Mouse (Mus musculus): ENCODE measurements around the gene Ltb. TPM values are rescaled to one million over a fixed set of nuclear protein-coding genes. Genes with fewer than 3 reads are reported as not detected.

Gene Ltb
- polyA plus RNA-seq, 1 experiment from 2014 or later = 1.0 TPM

DNA sequence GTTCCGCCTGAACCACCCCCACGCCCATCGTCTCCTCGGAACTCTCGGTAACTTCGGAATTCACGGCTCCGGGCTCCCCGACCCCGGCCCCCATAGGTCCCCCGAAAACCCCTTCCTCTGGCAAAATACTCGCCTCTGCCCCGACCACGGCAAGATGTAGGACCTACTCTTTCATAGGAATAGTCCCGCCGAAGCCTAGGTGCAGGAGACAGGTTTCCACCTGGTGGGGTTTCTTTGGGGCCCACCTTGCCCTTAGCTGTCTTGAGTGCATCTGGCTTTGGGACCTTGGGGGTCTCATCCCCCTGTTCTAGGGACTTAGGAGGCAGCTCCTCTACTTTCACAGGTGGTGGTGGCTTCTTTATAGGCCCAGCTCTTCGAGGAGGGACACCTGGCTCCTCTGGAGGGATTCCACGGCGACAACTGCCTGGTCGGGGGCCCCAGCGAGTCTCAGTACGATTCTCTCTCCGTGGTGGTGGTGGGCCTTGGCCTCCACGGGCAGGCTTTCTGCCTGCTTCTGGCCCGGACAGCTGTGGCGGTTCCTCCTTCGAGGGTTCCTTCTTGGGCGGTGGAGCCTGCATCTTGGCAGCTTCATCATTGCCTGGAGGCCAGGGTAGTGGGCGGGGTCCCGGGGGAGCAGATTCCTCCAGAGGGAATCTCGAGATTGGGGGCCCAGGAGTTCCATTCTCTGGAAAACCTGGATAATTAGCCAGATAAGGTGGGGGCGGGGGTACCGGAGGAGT, 37.6 kb upstream of the Ltb start:
- 89% methylated on average over 33 of the region's 33 CpGs for WGBS
- Histone ChIP-seq H3K9ac (ENCODE audit: low read length) (no peak overlapping the region), H3K27me3 (ENCODE audit: control insufficient read depth, insufficient read depth, low read depth, low read length) (no peaks in the 10 kb centered on the region), H3K4me2 (ENCODE audit: low read depth, low read length) (no peak overlapping the region), H3K27ac (ENCODE audit: low read length) (no peak overlapping the region), H3K4me1 (replicated peaks; ENCODE audit: control insufficient read depth, insufficient read depth, low read length) (no peaks in the 10 kb centered on the region), H3K9me3 (ENCODE audit: control insufficient read depth, low read length) (no peaks in the 10 kb centered on the region), H3K36me3 (ENCODE audit: control insufficient read depth, insufficient read depth, low read length) (peaks cover 97% of the 10 kb centered on the region), H3K4me3 (ENCODE audit: low read length) (no peak overlapping the region)
- no peak for ATAC-seq (ENCODE audit: low read depth)

DNA sequence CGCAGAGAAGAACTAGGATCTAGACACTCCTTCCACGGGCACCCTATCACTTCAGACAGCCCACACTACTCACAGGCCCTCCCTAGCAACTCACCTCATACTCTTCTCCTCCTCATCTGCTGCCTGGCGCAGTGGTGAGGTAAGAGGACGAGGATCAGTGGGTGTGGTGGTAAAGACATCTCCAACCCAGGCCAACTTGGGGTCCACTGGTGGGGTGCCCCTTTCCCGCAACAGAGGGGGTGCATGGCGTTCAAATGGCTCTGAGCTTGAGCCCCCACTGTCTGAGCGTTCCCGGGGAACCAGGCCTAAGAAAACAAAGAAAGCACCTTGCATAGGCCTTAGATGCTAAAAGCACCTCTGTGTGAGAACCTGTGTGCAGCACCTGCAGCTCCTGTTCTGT, 37.0 kb upstream of the Ltb start:
- H3K4me3 ChIP-seq (ENCODE audit: low read length) = no peak overlapping the region
- no peaks in the 10 kb centered on the region for H3K9me3 ChIP-seq (ENCODE audit: control insufficient read depth, low read length)
- 88% methylated on average over 8 of the region's 8 CpGs for WGBS
- H3K4me2 ChIP-seq (ENCODE audit: low read depth, low read length) = no peak overlapping the region
- no peaks in the 10 kb centered on the region for H3K27me3 ChIP-seq (ENCODE audit: control insufficient read depth, insufficient read depth, low read depth, low read length)
- peaks cover 95% of the 10 kb centered on the region for H3K36me3 ChIP-seq (ENCODE audit: control insufficient read depth, insufficient read depth, low read length)
- H3K4me1 ChIP-seq (replicated peaks; ENCODE audit: control insufficient read depth, insufficient read depth, low read length) = peaks cover 3% of the 10 kb centered on the region
- ATAC-seq (ENCODE audit: low read depth) = no peak
- H3K9ac ChIP-seq (ENCODE audit: low read length) = no peak overlapping the region
- no peak overlapping the region for H3K27ac ChIP-seq (ENCODE audit: low read length)

DNA sequence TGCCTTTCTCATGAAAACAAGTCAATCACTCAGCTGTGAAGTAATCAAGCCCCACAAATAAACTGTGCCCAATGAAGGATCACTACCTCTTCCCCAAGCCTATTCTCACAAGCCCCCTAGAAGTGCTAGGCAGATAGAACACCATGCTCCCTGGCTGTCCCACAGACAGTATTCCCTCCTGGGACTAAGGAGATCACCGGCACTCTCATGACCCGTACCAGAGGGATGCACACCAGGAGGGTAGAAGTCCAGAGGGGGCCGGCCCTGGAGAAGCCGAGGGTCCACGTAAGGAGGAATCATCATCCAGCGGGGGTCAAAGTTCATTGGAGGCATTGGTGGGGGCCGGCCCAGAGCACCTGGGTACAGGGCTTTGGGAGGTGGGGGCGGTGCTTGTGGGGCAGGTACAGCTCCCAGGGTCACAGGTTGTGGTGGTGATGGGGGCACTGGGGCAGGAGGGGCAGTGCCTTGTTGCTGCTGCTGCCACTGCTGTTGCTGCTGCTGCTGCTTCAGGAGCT, 36.5 kb upstream of the Ltb start:
- H3K9me3 ChIP-seq (ENCODE audit: control insufficient read depth, low read length) = no peaks in the 10 kb centered on the region
- 86% methylated on average over 8 of the region's 8 CpGs for WGBS
- H3K4me2 ChIP-seq (ENCODE audit: low read depth, low read length) = no peak overlapping the region
- no peak overlapping the region for H3K27ac ChIP-seq (ENCODE audit: low read length)
- no peak for ATAC-seq (ENCODE audit: low read depth)
- no peaks in the 10 kb centered on the region for H3K27me3 ChIP-seq (ENCODE audit: control insufficient read depth, insufficient read depth, low read depth, low read length)
- peaks cover 7% of the 10 kb centered on the region for H3K4me1 ChIP-seq (replicated peaks; ENCODE audit: control insufficient read depth, insufficient read depth, low read length)
- no peak overlapping the region for H3K9ac ChIP-seq (ENCODE audit: low read length)
- peaks cover 90% of the 10 kb centered on the region for H3K36me3 ChIP-seq (ENCODE audit: control insufficient read depth, insufficient read depth, low read length)
- H3K4me3 ChIP-seq (ENCODE audit: low read length) = no peak overlapping the region

DNA sequence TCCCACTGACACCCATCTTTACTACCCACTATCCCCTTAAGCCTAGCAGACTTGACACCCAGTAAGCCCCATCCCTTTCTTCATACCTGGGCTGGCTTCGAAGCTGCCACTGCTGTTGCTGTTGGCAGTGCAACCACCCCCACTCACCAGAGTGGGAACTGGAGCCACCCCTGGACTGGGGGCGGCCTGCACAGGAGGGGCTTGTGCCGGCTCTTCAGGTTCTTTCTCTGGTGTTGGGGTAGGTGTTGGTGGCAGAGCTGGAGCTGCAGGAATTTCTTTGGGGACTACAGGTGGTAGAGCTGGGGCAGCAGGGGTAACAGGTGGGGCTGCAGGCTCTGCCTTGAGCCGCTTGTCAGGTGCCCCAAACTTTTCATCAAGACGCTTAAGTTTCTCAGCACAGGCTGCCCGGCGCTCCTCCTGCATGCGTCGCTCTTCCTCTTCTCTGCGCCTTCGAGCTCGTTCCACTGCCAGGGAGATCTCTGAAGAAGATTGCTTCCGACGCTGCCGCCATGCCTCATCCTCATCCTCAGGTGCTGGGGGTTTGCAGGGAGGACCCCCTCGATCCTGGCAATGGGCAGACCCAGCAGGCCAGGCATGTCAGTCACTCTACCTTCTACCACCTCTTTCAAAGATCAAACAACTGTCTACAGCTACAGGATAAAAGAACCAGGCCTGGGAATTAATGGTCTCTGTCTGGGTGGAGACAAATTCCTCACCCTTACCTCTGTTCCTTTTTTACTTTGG, 35.2 kb upstream of the Ltb start:
- 90% methylated on average over 16 of the region's 16 CpGs for WGBS
- peaks cover 77% of the 10 kb centered on the region for H3K36me3 ChIP-seq (ENCODE audit: control insufficient read depth, insufficient read depth, low read length)
- H3K27me3 ChIP-seq (ENCODE audit: control insufficient read depth, insufficient read depth, low read depth, low read length) = no peaks in the 10 kb centered on the region
- no peak overlapping the region for H3K4me2 ChIP-seq (ENCODE audit: low read depth, low read length)
- no peaks in the 10 kb centered on the region for H3K9me3 ChIP-seq (ENCODE audit: control insufficient read depth, low read length)
- no peak overlapping the region for H3K4me3 ChIP-seq (ENCODE audit: low read length)
- H3K27ac ChIP-seq (ENCODE audit: low read length) = no peak overlapping the region
- ATAC-seq (ENCODE audit: low read depth) = no peak
- no peak overlapping the region for H3K9ac ChIP-seq (ENCODE audit: low read length)
- H3K4me1 ChIP-seq (replicated peaks; ENCODE audit: control insufficient read depth, insufficient read depth, low read length) = peaks cover 11% of the 10 kb centered on the region

DNA sequence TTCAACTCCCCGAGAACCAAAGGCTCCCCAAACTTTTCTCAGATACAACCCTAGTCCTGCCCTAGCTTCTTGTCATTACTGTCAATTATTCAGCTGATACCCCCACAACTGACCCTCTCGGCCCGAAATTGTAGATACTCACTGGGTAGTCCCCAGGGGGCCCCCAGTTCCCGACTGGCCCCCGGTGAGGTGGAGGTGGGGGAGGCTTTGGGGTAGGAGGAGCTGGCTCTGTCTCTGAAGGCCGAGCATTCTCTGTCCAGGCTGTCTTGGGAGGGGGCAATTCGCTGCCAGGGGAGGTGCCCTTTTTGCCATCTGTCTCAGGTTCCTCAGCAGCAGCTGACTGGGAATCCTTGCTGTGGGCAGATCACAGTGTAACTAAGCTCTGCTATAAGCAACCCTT, 34.6 kb upstream of the Ltb start:
- Histone ChIP-seq H3K27me3 (ENCODE audit: control insufficient read depth, insufficient read depth, low read depth, low read length) (no peaks in the 10 kb centered on the region), H3K9me3 (ENCODE audit: control insufficient read depth, low read length) (no peaks in the 10 kb centered on the region), H3K9ac (ENCODE audit: low read length) (no peak overlapping the region), H3K27ac (ENCODE audit: low read length) (no peak overlapping the region), H3K4me2 (ENCODE audit: low read depth, low read length) (no peak overlapping the region), H3K36me3 (ENCODE audit: control insufficient read depth, insufficient read depth, low read length) (peaks cover 71% of the 10 kb centered on the region), H3K4me3 (ENCODE audit: low read length) (no peak overlapping the region), H3K4me1 (replicated peaks; ENCODE audit: control insufficient read depth, insufficient read depth, low read length) (peaks cover 11% of the 10 kb centered on the region)
- WGBS = 77% methylated on average over 7 of the region's 7 CpGs
- no peak for ATAC-seq (ENCODE audit: low read depth)

DNA sequence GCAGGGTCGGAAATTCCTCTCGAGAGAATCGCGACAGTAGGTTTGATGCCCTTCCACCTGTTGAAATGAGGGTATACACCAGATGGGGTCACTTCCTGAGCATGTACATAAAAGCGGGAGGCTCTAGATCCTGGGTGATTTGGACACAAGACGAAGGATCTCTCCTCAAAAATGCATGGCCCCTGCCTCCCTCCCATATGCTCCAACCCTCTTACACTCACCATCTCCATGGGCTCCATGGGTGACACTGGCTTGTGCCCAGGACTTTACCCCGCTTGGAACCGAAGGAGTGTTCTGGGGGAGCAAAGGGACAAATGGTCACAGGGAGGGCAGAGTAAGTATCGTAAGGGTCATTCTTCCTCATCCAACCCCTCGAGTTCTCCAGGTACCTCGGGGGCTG, 32.8 kb upstream of the Ltb start:
- H3K36me3 ChIP-seq (ENCODE audit: control insufficient read depth, insufficient read depth, low read length) = peaks cover 53% of the 10 kb centered on the region
- ATAC-seq (ENCODE audit: low read depth) = no peak
- WGBS = 78% methylated on average over 11 of the region's 11 CpGs
- H3K4me2 ChIP-seq (ENCODE audit: low read depth, low read length) = no peak overlapping the region
- no peak overlapping the region for H3K27ac ChIP-seq (ENCODE audit: low read length)
- no peak overlapping the region for H3K9ac ChIP-seq (ENCODE audit: low read length)
- H3K4me3 ChIP-seq (ENCODE audit: low read length) = no peak overlapping the region
- no peaks in the 10 kb centered on the region for H3K27me3 ChIP-seq (ENCODE audit: control insufficient read depth, insufficient read depth, low read depth, low read length)
- peaks cover 19% of the 10 kb centered on the region for H3K4me1 ChIP-seq (replicated peaks; ENCODE audit: control insufficient read depth, insufficient read depth, low read length)
- H3K9me3 ChIP-seq (ENCODE audit: control insufficient read depth, low read length) = no peaks in the 10 kb centered on the region

DNA sequence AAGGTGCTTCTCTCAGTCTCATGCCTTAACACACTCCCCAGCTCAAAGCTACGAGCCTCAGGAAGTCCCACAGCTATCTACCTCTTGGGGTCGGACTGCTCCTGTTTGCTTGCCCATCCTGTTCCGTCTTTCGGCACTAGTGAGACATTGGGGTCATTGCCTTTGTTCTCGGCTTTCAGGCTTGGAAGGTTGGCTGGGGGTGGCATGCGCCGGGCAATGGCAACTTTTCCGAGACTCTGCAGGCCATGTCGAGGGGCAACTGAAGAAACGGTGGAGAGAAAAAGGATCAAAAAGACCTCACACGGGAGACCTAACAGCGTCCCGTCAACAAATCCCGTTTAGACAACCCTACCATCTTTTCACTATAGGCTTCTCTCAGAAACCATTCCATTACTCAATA, 32.1 kb upstream of the Ltb start:
- Histone ChIP-seq H3K27me3 (ENCODE audit: control insufficient read depth, insufficient read depth, low read depth, low read length) (no peaks in the 10 kb centered on the region), H3K4me2 (ENCODE audit: low read depth, low read length) (peak overlapping the region; percentile 88), H3K9me3 (ENCODE audit: control insufficient read depth, low read length) (no peaks in the 10 kb centered on the region), H3K27ac (ENCODE audit: low read length) (no peak overlapping the region), H3K9ac (ENCODE audit: low read length) (peak overlapping the region; percentile 100), H3K4me1 (replicated peaks; ENCODE audit: control insufficient read depth, insufficient read depth, low read length) (peaks cover 19% of the 10 kb centered on the region), H3K36me3 (ENCODE audit: control insufficient read depth, insufficient read depth, low read length) (peaks cover 46% of the 10 kb centered on the region), H3K4me3 (ENCODE audit: low read length) (peak overlapping the region; percentile 97; the same call in 1 of the 2 replicates)
- no peak for ATAC-seq (ENCODE audit: low read depth)
- WGBS = 57% methylated on average over 14 of the region's 14 CpGs

DNA sequence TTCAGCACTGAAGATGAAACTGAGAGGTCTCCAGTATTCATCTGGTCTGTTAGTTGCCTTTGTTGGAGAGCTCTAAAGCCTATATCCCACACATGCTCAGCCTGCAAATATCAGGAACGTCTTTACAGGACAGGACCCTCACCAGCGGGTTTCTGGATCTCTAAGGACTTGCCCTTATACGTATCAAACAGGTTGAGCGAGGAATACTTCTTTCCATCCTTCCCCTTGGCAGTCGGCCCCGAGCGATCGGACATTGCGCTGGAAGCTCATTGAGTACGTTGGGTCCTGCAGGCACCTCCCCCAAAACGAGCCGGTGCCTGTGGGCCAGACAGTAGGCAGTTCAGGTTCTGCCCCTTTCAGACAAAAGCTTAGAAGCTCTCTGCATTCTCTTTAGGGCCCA, 31.5 kb upstream of the Ltb start:
- Histone ChIP-seq H3K36me3 (ENCODE audit: control insufficient read depth, insufficient read depth, low read length) (peaks cover 40% of the 10 kb centered on the region), H3K4me3 (ENCODE audit: low read length) (peak overlapping the region; percentile 97), H3K27ac (ENCODE audit: low read length) (no peak overlapping the region), H3K4me2 (ENCODE audit: low read depth, low read length) (peak overlapping the region; percentile 88), H3K9me3 (ENCODE audit: control insufficient read depth, low read length) (no peaks in the 10 kb centered on the region), H3K9ac (ENCODE audit: low read length) (peak overlapping the region; percentile 100), H3K27me3 (ENCODE audit: control insufficient read depth, insufficient read depth, low read depth, low read length) (no peaks in the 10 kb centered on the region), H3K4me1 (replicated peaks; ENCODE audit: control insufficient read depth, insufficient read depth, low read length) (peaks cover 19% of the 10 kb centered on the region)
- WGBS = 19% methylated on average over 12 of the region's 12 CpGs
- no peak for ATAC-seq (ENCODE audit: low read depth)

DNA sequence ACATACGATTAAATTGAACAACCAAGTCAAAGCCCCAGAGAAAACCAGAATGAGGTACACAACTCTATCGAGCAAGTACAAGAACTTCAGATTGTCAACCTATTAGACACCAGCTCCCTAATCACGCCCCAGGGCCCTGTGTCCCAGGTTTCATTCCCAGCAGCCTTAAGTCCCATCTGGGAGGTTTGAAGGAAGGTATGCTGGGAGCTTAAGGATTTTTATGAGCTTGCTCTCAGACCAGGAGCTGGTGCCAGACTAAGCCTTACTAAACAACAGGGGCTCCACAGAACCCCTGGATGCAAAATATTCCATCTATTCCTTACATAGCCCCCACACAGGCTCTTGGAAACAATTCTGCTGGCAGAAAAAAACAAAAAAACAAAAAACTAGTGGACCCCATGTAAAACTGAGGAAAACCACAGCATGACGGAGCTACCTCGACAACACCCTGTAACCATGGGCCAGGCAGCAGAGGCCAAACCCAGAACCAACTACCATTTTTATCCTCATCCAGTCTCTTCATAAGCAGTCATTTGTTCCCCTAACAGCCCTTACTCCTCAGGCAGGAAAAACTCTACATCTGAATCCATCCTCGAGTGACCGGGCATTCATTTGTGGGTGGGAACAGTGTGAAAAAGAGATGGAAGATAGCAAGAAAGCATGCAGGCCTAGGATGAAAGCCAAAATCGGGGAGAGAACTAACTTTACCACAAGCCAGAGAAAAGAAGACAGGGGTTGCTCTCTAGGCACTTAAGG, 30.7 kb upstream of the Ltb start:
- WGBS = 6% methylated on average over 8 of the region's 8 CpGs
- peaks cover 19% of the 10 kb centered on the region for H3K4me1 ChIP-seq (replicated peaks; ENCODE audit: control insufficient read depth, insufficient read depth, low read length)
- no peaks in the 10 kb centered on the region for H3K9me3 ChIP-seq (ENCODE audit: control insufficient read depth, low read length)
- peak overlapping the region; percentile 88 for H3K4me2 ChIP-seq (ENCODE audit: low read depth, low read length)
- H3K27ac ChIP-seq (ENCODE audit: low read length) = peak overlapping the region; percentile 94
- no peaks in the 10 kb centered on the region for H3K27me3 ChIP-seq (ENCODE audit: control insufficient read depth, insufficient read depth, low read depth, low read length)
- peaks cover 32% of the 10 kb centered on the region for H3K36me3 ChIP-seq (ENCODE audit: control insufficient read depth, insufficient read depth, low read length)
- H3K9ac ChIP-seq (ENCODE audit: low read length) = peak overlapping the region; percentile 100
- ATAC-seq (ENCODE audit: low read depth) = no peak
- peak overlapping the region; percentile 97 for H3K4me3 ChIP-seq (ENCODE audit: low read length)
